In genomic region chr11:57012287-57012921, GRCm38 (mm10) we compare ENCODE assay signal across 10 mouse cellular contexts. TPM values are rescaled to one million over a fixed set of nuclear protein-coding genes. Genes with fewer than 3 reads are reported as not detected.
DNase-seq lines count a peak whose midpoint lies in the region; ATAC-seq and TF ChIP-seq lines count a peak whose summit lies in the region.
"Had no signal": no experiment of that assay in that cellular context is flagged by ENCODE, and none has a peak within 500 bp of the region (broad histone marks: within the 10 kb centered on the region; RNA-seq: fewer than 3 reads in every experiment).

No protein-coding gene starts in this region.

- ATAC-seq in heart, embryonic 16.5 days (replicated peaks; ENCODE audit: extremely low read depth, insufficient read depth, low FRiP score) = no peak
- ATAC-seq in forebrain, postnatal 0 days = peak; percentile 32; the same call in 1 of the 2 replicates
- ATAC-seq in midbrain, embryonic 13.5 days = peak; percentile 51

- TF ChIP-seq CTCF in forebrain, postnatal 0 days (IDR thresholded peaks at IDR 0.05; ENCODE audit: low read depth) = no peak

- no peaks in the 10 kb centered on the region for H3K27me3 ChIP-seq in heart, embryonic 16.5 days (ENCODE audit: control insufficient read depth, insufficient read depth, low read length)
- peaks cover 45% of the 10 kb centered on the region for H3K27me3 ChIP-seq in embryonic facial prominence, embryonic 10.5 days (replicated peaks; ENCODE audit: low read depth, poor library complexity, severe bottlenecking)
- H3K27me3 ChIP-seq in forebrain, postnatal 0 days (ENCODE audit: insufficient read depth, low read length) = no peaks in the 10 kb centered on the region
- H3K27me3 ChIP-seq in midbrain, embryonic 13.5 days = 0 out of 2 replicates have a peak, but pooled peaks cover 3% of the 10 kb centered on the region

- DNase-seq in heart, adult 11 months = no peak
- DNase-seq in embryonic facial prominence, embryonic 10.5 days (ENCODE audit: low spot score) = no peak
- DNase-seq in forebrain, postnatal 0 days = peak; percentile 40
- DNase-seq in natural killer cell, adult 2 months (ENCODE audit: low spot score in 2 of 2) = no peak
- no peak for DNase-seq in c-Kit-positive CD71-positive TER-119-positive erythroid progenitor cells, embryonic 14.5 days (ENCODE audit: low spot score)
- DNase-seq in ovary, postnatal 14 days (ENCODE audit: low spot score) = no peak
- DNase-seq: cerebellum, adult 11 months had no signal

- H3K9ac ChIP-seq in heart, embryonic 16.5 days (ENCODE audit: low read length) = peak overlapping the region; percentile 61
- H3K9ac ChIP-seq in forebrain, postnatal 0 days = peak overlapping the region; percentile 72
- peak overlapping the region; percentile 63 for H3K9ac ChIP-seq in midbrain, embryonic 13.5 days (replicated peaks)

- H3K4me1 ChIP-seq in heart, embryonic 16.5 days (ENCODE audit: control insufficient read depth, insufficient read depth, low read length) = peaks cover 15% of the 10 kb centered on the region
- peaks cover 36% of the 10 kb centered on the region for H3K4me1 ChIP-seq in embryonic facial prominence, embryonic 10.5 days
- peaks cover 4% of the 10 kb centered on the region; the same call in 1 of the 2 replicates for H3K4me1 ChIP-seq in forebrain, postnatal 0 days (ENCODE audit: insufficient read depth)
- peaks cover 34% of the 10 kb centered on the region for H3K4me1 ChIP-seq in midbrain, embryonic 13.5 days (replicated peaks)

- no peaks in the 10 kb centered on the region for H3K9me3 ChIP-seq in heart, embryonic 16.5 days (replicated peaks; ENCODE audit: control insufficient read depth, low read length)
- H3K9me3 ChIP-seq in embryonic facial prominence, embryonic 10.5 days = no peaks in the 10 kb centered on the region
- H3K9me3 ChIP-seq in forebrain, postnatal 0 days (ENCODE audit: low read length) = no peaks in the 10 kb centered on the region
- H3K9me3 ChIP-seq in midbrain, embryonic 13.5 days = no peaks in the 10 kb centered on the region

- no peak overlapping the region for H3K27ac ChIP-seq in heart, embryonic 16.5 days (ENCODE audit: low read length)
- H3K27ac ChIP-seq in embryonic facial prominence, embryonic 10.5 days (replicated peaks) = no peak overlapping the region
- peak overlapping the region; percentile 90 for H3K27ac ChIP-seq in forebrain, postnatal 0 days (ENCODE audit: low read depth, low read length)
- peak overlapping the region; percentile 74; the same call in 1 of the 2 replicates for H3K27ac ChIP-seq in midbrain, embryonic 13.5 days

- H3K4me3 ChIP-seq in heart, embryonic 16.5 days (ENCODE audit: low read length) = peak overlapping the region; percentile 47
- peak overlapping the region; percentile 46; the same call in 1 of the 2 replicates for H3K4me3 ChIP-seq in embryonic facial prominence, embryonic 10.5 days
- peak overlapping the region; percentile 58 for H3K4me3 ChIP-seq in forebrain, postnatal 0 days (ENCODE audit: low read depth, low read length)
- H3K4me3 ChIP-seq in midbrain, embryonic 13.5 days (replicated peaks) = peak overlapping the region; percentile 45

- WGBS in heart, embryonic 16.5 days = 35% methylated on average over 13 of the region's 13 CpGs
- WGBS in embryonic facial prominence, embryonic 10.5 days = 29% methylated on average over 13 of the region's 13 CpGs
- 15% methylated on average over 13 of the region's 13 CpGs for WGBS in forebrain, postnatal 0 days
- WGBS in midbrain, embryonic 13.5 days = 21% methylated on average over 13 of the region's 13 CpGs

- H3K4me2 ChIP-seq in heart, embryonic 16.5 days (ENCODE audit: low read depth, low read length) = peak overlapping the region; percentile 60
- peak overlapping the region; percentile 52 for H3K4me2 ChIP-seq in forebrain, postnatal 0 days (ENCODE audit: low read depth)
- peak overlapping the region; percentile 60 for H3K4me2 ChIP-seq in midbrain, embryonic 13.5 days (replicated peaks)

- H3K36me3 ChIP-seq in heart, embryonic 16.5 days (ENCODE audit: control insufficient read depth, insufficient read depth) = no peaks in the 10 kb centered on the region
- H3K36me3 ChIP-seq in embryonic facial prominence, embryonic 10.5 days (replicated peaks) = no peaks in the 10 kb centered on the region
- H3K36me3 ChIP-seq in forebrain, postnatal 0 days (ENCODE audit: insufficient read depth) = no peaks in the 10 kb centered on the region
- H3K36me3 ChIP-seq in midbrain, embryonic 13.5 days = no peaks in the 10 kb centered on the region

RNA-seq across cellular contexts. Expression of gene Gria1, which starts 1.2 kb away (rescaled TPM):
- polyA plus RNA-seq in heart, embryonic 16.5 days (2015; fragmentation: Nextera tagmentation; extraction: Ambion mirVana) = 5.2 and 5.3 TPM in 2 replicates
- 1.1 and 1.3 TPM in 2 replicates for polyA plus RNA-seq in embryonic facial prominence, embryonic 10.5 days (2016; fragmentation: Nextera tagmentation; extraction: Ambion mirVana)
- total RNA-seq in forebrain, postnatal 0 days (2014; rRNA removed) = 103 and 121 TPM in 2 replicates
- polyA plus RNA-seq in forebrain, postnatal 0 days (2015; fragmentation: Nextera tagmentation; extraction: Ambion mirVana) = 48.9 and 92.7 TPM in 2 replicates
- polyA plus RNA-seq in midbrain, embryonic 13.5 days (2015; fragmentation: Nextera tagmentation; extraction: Ambion mirVana) = 21.3 and 26.6 TPM in 2 replicates
- total RNA-seq: neutrophil, adult 5-6 weeks had no signal

Comparison
In these comparisons a context has a peak if more than half of its experiments do, and no peak if none do; other contexts are left out.
1. H3K27ac ChIP-seq: peak in forebrain, postnatal 0 days (single experiment) and midbrain, embryonic 13.5 days (single experiment); none in heart, embryonic 16.5 days (single experiment) and embryonic facial prominence, embryonic 10.5 days (single experiment).
2. Peak in every context shown above with its lines, with median percentiles within 50 percentile points of each other: H3K4me2 ChIP-seq, H3K4me3 ChIP-seq and H3K9ac ChIP-seq.